24 mouse cellular contexts compared by ENCODE assay signal in the genomic region with DNA sequence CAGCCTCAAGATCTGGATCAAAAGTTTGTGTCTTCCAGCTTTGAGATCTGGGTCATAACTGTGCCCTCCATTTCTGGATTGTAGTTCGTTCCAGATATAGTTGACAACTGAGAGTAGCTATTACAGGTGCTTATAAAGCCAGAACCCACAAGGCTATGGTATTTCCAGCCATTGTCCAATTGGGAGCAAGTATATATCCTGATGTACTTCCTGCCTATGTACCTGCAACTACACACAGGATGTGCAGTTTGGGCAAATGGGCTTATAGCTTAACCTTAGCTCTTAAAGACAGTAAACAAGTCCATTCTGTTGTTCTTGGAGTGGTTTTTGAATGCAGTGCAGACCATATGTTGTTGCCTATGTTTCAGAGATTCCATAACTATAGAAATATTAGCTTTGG. TPM values are rescaled to one million over a fixed set of nuclear protein-coding genes. Genes with fewer than 3 reads are reported as not detected.
DNase-seq lines count a peak whose midpoint lies in the region; ATAC-seq and TF ChIP-seq lines count a peak whose summit lies in the region.
"Had no signal": no experiment of that assay in that cellular context is flagged by ENCODE, and none has a peak within 500 bp of the region (broad histone marks: within the 10 kb centered on the region; RNA-seq: fewer than 3 reads in every experiment).

No protein-coding gene starts in this region.

- no peak for TF ChIP-seq CTCF in left cerebral cortex, adult 2 months (IDR thresholded peaks at IDR 0.05)

- no peak overlapping the region for H3K4me3 ChIP-seq in left cerebral cortex, adult 2 months
- no peak overlapping the region for H3K4me3 ChIP-seq in embryonic facial prominence, embryonic 14.5 days (ENCODE audit: low read depth, low read length)
- H3K4me3 ChIP-seq: erythroblast, embryonic 14.5 days; forebrain, embryonic 12.5 days; forebrain, embryonic 15.5 days; heart, embryonic 12.5 days; heart, embryonic 15.5 days; hindbrain, embryonic 10.5 days; hindbrain, embryonic 13.5 days had no signal

- H3K27me3 ChIP-seq in embryonic facial prominence, embryonic 14.5 days (replicated peaks; ENCODE audit: control insufficient read depth, insufficient read depth, low read length) = no peaks in the 10 kb centered on the region
- H3K27me3 ChIP-seq: forebrain, embryonic 12.5 days; forebrain, embryonic 15.5 days; heart, embryonic 12.5 days; heart, embryonic 15.5 days; hindbrain, embryonic 13.5 days had no signal

- no peak for DNase-seq in left cerebral cortex, adult 2 months (ENCODE audit: extremely low spot score in 1 of 2, low spot score in 2 of 2)
- no peak for DNase-seq in left cerebral cortex, postnatal 10 days (ENCODE audit: extremely low spot score in 1 of 2, low spot score in 2 of 2)
- DNase-seq in embryonic facial prominence, embryonic 14.5 days (ENCODE audit: low spot score) = no peak
- DNase-seq in naive thymus-derived CD4-positive, alpha-beta T cell, adult 2 months (ENCODE audit: low read depth) = peak; percentile 15
- no peak for DNase-seq in thymus, postnatal 10 days (ENCODE audit: low spot score in 2 of 2)
- no peak for DNase-seq in thymus, postnatal 14 days
- no peak for DNase-seq in left cerebral cortex, postnatal 25 days (ENCODE audit: low spot score in 2 of 2)
- DNase-seq: adrenal gland, postnatal 25 days; cerebellum, adult 18-20 months; cerebellum, adult 9-11 months; cerebellum, postnatal 25 days; embryo, embryonic 11 days; gastrocnemius, postnatal 25 days; heart, adult 18-20 months; heart, postnatal 36 days had no signal

- no peak overlapping the region for H3K9ac ChIP-seq in embryonic facial prominence, embryonic 14.5 days (ENCODE audit: low read depth, low read length)
- H3K9ac ChIP-seq: forebrain, embryonic 12.5 days; forebrain, embryonic 15.5 days; heart, embryonic 12.5 days; heart, embryonic 15.5 days; hindbrain, embryonic 13.5 days had no signal

- intact Hi-C loops in left cerebral cortex, adult 2 months (cut with DNase I) = no loop called here
- intact Hi-C loops in left cerebral cortex, postnatal 10 days (cut with DNase I) = loop anchor here (5.0 kb wide), 1 partner anchor 34 kb away; no protein-coding TSS in a partner anchor
- intact Hi-C loops in left cerebral cortex, postnatal 25 days (cut with DNase I) = no loop called here

- no peak overlapping the region for H3K4me2 ChIP-seq in embryonic facial prominence, embryonic 14.5 days (ENCODE audit: low read depth, low read length)
- H3K4me2 ChIP-seq: forebrain, embryonic 12.5 days; forebrain, embryonic 15.5 days; heart, embryonic 12.5 days; heart, embryonic 15.5 days; hindbrain, embryonic 13.5 days had no signal

- no peaks in the 10 kb centered on the region for H3K9me3 ChIP-seq in embryonic facial prominence, embryonic 14.5 days (ENCODE audit: control insufficient read depth, low read length)
- H3K9me3 ChIP-seq: forebrain, embryonic 12.5 days; forebrain, embryonic 15.5 days; heart, embryonic 12.5 days; heart, embryonic 15.5 days; hindbrain, embryonic 10.5 days; hindbrain, embryonic 13.5 days had no signal

- WGBS in embryonic facial prominence, embryonic 14.5 days = 87% methylated on average over 1 of the region's 1 CpGs

- ATAC-seq in CD4-positive, CD25-positive, alpha-beta regulatory T cell, adult 4 months = peak; percentile 81
- ATAC-seq in embryonic facial prominence, embryonic 14.5 days (ENCODE audit: low read depth) = no peak
- ATAC-seq: forebrain, embryonic 15.5 days; hindbrain, embryonic 16.5 days had no signal

- H3K36me3 ChIP-seq in embryonic facial prominence, embryonic 14.5 days (ENCODE audit: control insufficient read depth, insufficient read depth, low read length) = no peaks in the 10 kb centered on the region
- H3K36me3 ChIP-seq: forebrain, embryonic 15.5 days had no signal

- peak overlapping the region; percentile 17; the same call in 1 of the 2 replicates for H3K27ac ChIP-seq in left cerebral cortex, adult 2 months
- 0 out of 2 replicates have a peak overlapping the region, but pooled peaks have one; percentile 39 for H3K27ac ChIP-seq in embryonic facial prominence, embryonic 14.5 days (replicated peaks; ENCODE audit: low read depth, low read length)
- H3K27ac ChIP-seq: forebrain, embryonic 12.5 days; forebrain, embryonic 15.5 days; heart, embryonic 15.5 days; hindbrain, embryonic 10.5 days; hindbrain, embryonic 13.5 days had no signal

- no peaks in the 10 kb centered on the region for H3K4me1 ChIP-seq in embryonic facial prominence, embryonic 14.5 days (ENCODE audit: control insufficient read depth, insufficient read depth, low read length)
- H3K4me1 ChIP-seq: forebrain, embryonic 15.5 days; hindbrain, embryonic 10.5 days had no signal

RNA-seq across cellular contexts. Expression of a gene that starts 40.3 kb away (rescaled TPM):
- 100 to 1,000 TPM in 1 of 2 experiments, 10 to 100 TPM in 1; 98.6 to 107 TPM for total RNA-seq in left cerebral cortex, adult 2 months (2021)
- total RNA-seq in left cerebral cortex, postnatal 10 days (2021) = 10 to 100 TPM; 91.6 to 92.3 TPM
- polyA plus RNA-seq in CD4-positive, CD25-positive, alpha-beta regulatory T cell, adult 4 months (2017; shearing (Covaris generic)) = 10 to 100 TPM; 75.5 to 86.4 TPM
- 20.2 and 20.6 TPM in 2 replicates for polyA plus RNA-seq in embryonic facial prominence, embryonic 14.5 days (2014; fragmentation: Nextera tagmentation; extraction: Ambion mirVana)
- total RNA-seq in left cerebral cortex, postnatal 25 days (2021) = 10 to 100 TPM; 93.2 to 97.8 TPM

RNA-seq across cellular contexts. Expression of a gene that starts 52.4 kb away (rescaled TPM):
- 10 to 100 TPM; 51.5 to 58.5 TPM for total RNA-seq in left cerebral cortex, adult 2 months (2021)
- 10 to 100 TPM; 49.9 to 53.2 TPM for total RNA-seq in left cerebral cortex, postnatal 10 days (2021)
- polyA plus RNA-seq in CD4-positive, CD25-positive, alpha-beta regulatory T cell, adult 4 months (2017; shearing (Covaris generic)) = 10 to 100 TPM; 48.7 to 58.2 TPM
- polyA plus RNA-seq in embryonic facial prominence, embryonic 14.5 days (2014; fragmentation: Nextera tagmentation; extraction: Ambion mirVana) = 61.2 and 70.1 TPM in 2 replicates
- total RNA-seq in left cerebral cortex, postnatal 25 days (2021) = 10 to 100 TPM; 49.2 to 54.5 TPM
